31 mouse cellular contexts compared by ENCODE assay signal in the genomic region with DNA sequence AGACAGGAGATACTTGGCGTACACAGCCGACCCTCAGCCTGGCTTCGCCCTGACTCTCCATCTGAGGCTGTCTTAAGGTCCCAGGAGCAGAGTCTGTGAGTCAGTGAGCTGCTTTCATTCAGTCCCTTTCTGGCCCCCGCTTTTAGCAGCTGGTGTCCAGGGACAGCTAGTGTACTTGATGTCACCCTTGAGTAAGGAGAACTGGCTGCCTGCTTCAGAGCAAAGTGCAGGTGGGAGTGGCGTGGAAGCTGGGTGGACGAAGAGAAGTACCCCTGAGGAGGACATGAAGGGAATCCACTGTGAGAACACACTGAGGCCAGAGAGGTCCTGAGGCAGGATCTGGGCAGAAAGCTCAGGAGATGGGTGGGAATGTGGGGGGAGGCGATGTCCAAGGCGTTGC. TPM values are rescaled to one million over a fixed set of nuclear protein-coding genes. Genes with fewer than 3 reads are reported as not detected.
DNase-seq lines count a peak whose midpoint lies in the region; ATAC-seq and TF ChIP-seq lines count a peak whose summit lies in the region.
"Had no signal": no experiment of that assay in that cellular context is flagged by ENCODE, and none has a peak within 500 bp of the region (broad histone marks: within the 10 kb centered on the region; RNA-seq: fewer than 3 reads in every experiment).

No protein-coding gene starts in this region.

- ATAC-seq in heart, embryonic 13.5 days (ENCODE audit: extremely low read depth, insufficient number of reproducible peaks, low FRiP score, low TSS enrichment): no peak
- no peak for ATAC-seq in erythroid progenitor cell, adult 5-6 weeks (replicated peaks; ENCODE audit: low FRiP score, poor library complexity, severe bottlenecking)
- ATAC-seq: forebrain, embryonic 13.5 days; hindbrain, postnatal 0 days; intestine, embryonic 15.5 days; midbrain, embryonic 16.5 days had no signal

- TF ChIP-seq CTCF in layer of hippocampus, adult 2 months (conservative IDR thresholded peaks at IDR 0.05): no peak

- H3K4me3 ChIP-seq in heart, embryonic 13.5 days: no peak overlapping the region
- H3K4me3 ChIP-seq in layer of hippocampus, adult 2 months: peak overlapping the region; percentile 70
- H3K4me3 ChIP-seq in myocyte: peak overlapping the region; percentile 72
- H3K4me3 ChIP-seq: embryonic facial prominence, embryonic 13.5 days; forebrain, embryonic 13.5 days; heart, embryonic 15.5 days; hindbrain, embryonic 12.5 days; intestine, embryonic 15.5 days; liver, embryonic 15.5 days; neural tube, embryonic 12.5 days had no signal

- peaks cover 54% of the 10 kb centered on the region for H3K4me1 ChIP-seq in heart, embryonic 13.5 days
- H3K4me1 ChIP-seq: liver, embryonic 15.5 days had no signal

- peaks cover 37% of the 10 kb centered on the region for H3K79me2 ChIP-seq in myocyte (ENCODE audit: control insufficient read depth, insufficient read depth)

- H3K9ac ChIP-seq in heart, embryonic 13.5 days: 0 out of 2 replicates have a peak overlapping the region, but pooled peaks have one; percentile 30
- H3K9ac ChIP-seq: embryonic facial prominence, embryonic 13.5 days; forebrain, embryonic 13.5 days; heart, embryonic 15.5 days; hindbrain, embryonic 12.5 days; intestine, embryonic 15.5 days; liver, embryonic 15.5 days; lung, embryonic 14.5 days; neural tube, embryonic 12.5 days had no signal

- H3K9me3 ChIP-seq in heart, embryonic 13.5 days: no peaks in the 10 kb centered on the region
- H3K9me3 ChIP-seq: embryonic facial prominence, embryonic 13.5 days; forebrain, embryonic 13.5 days; heart, embryonic 15.5 days; hindbrain, embryonic 12.5 days; intestine, embryonic 15.5 days; liver, embryonic 15.5 days; neural tube, embryonic 12.5 days had no signal

- H3K27me3 ChIP-seq in heart, embryonic 13.5 days (replicated peaks): peaks cover 56% of the 10 kb centered on the region
- peaks cover 4% of the 10 kb centered on the region for H3K27me3 ChIP-seq in myocyte (ENCODE audit: control insufficient read depth, insufficient read depth, insufficient read length)

- H3K36me3 ChIP-seq in heart, embryonic 13.5 days: no peaks in the 10 kb centered on the region
- H3K36me3 ChIP-seq in myocyte (ENCODE audit: control insufficient read depth, insufficient read depth): no peaks in the 10 kb centered on the region
- H3K36me3 ChIP-seq: embryonic facial prominence, embryonic 13.5 days; heart, embryonic 15.5 days; hindbrain, embryonic 12.5 days; intestine, embryonic 15.5 days; liver, embryonic 15.5 days; neural tube, embryonic 12.5 days had no signal

- H3ac ChIP-seq in myocyte (ENCODE audit: control insufficient read depth, insufficient read length): no peak overlapping the region

- 82% methylated on average over 8 of the region's 8 CpGs for WGBS in heart, embryonic 13.5 days

- DNase-seq in adrenal gland, postnatal 14 days: peak; percentile 11
- DNase-seq in adrenal gland, adult 2 months: no peak
- no peak for DNase-seq in heart, adult 9 months (ENCODE audit: low spot score in 2 of 2)
- no peak for DNase-seq in layer of hippocampus, adult 2 months (ENCODE audit: low spot score in 2 of 2)
- no peak for DNase-seq in layer of hippocampus, postnatal 36 days
- DNase-seq: adrenal gland, postnatal 10 days; cerebellum, adult 11-12 months; cerebellum, adult 9-11 months; gastrocnemius, postnatal 14 days; heart, adult 18-20 months; heart, postnatal 36 days; left cerebral cortex, postnatal 4 days; lung, embryonic 14.5 days; lung, postnatal 14 days; right cerebral cortex, postnatal 4 days; thymus, adult 2 months; thymus, postnatal 36 days had no signal

- H3K4me2 ChIP-seq in heart, embryonic 13.5 days: peak overlapping the region; percentile 96
- peak overlapping the region; percentile 82 for H3K4me2 ChIP-seq in myocyte (ENCODE audit: low read depth)
- H3K4me2 ChIP-seq: embryonic facial prominence, embryonic 13.5 days; forebrain, embryonic 13.5 days; heart, embryonic 15.5 days; hindbrain, embryonic 12.5 days; intestine, embryonic 15.5 days; liver, embryonic 15.5 days; lung, embryonic 14.5 days; neural tube, embryonic 12.5 days had no signal

- no peak for TF ChIP-seq POLR2A in myocyte (IDR thresholded peaks at IDR 0.05; ENCODE audit: insufficient read length, low read depth)

- H3K27ac ChIP-seq in heart, embryonic 13.5 days (replicated peaks): no peak overlapping the region
- H3K27ac ChIP-seq in layer of hippocampus, adult 2 months: peak overlapping the region; percentile 91; the same call in 1 of the 2 replicates
- H3K27ac ChIP-seq: embryonic facial prominence, embryonic 13.5 days; forebrain, embryonic 13.5 days; heart, embryonic 15.5 days; hindbrain, embryonic 12.5 days; hindbrain, postnatal 0 days; intestine, embryonic 15.5 days; kidney, postnatal 0 days; liver, embryonic 15.5 days; neural tube, embryonic 12.5 days had no signal

TF ChIP-seq in myocyte, 11 proteins besides CTCF, POLR2A, EP300 and RAD21:
- TF ChIP-seq TCF12 (IDR thresholded peaks at IDR 0.05; ENCODE audit: insufficient read depth, poor library complexity, severe bottlenecking) (no peak), MYOD1 (IDR thresholded peaks at IDR 0.05; ENCODE audit: control insufficient read depth in 1 of 3, insufficient read length in 2 of 3, low read depth in 2 of 3) (no peak), SRF (IDR thresholded peaks at IDR 0.05; ENCODE audit: control insufficient read depth, insufficient read length, low read depth) (no peak), USF1 (IDR thresholded peaks at IDR 0.05; ENCODE audit: low read depth) (no peak), MAX (IDR thresholded peaks at IDR 0.05; ENCODE audit: low read depth) (no peak), TCF3 (IDR thresholded peaks at IDR 0.05; ENCODE audit: insufficient read length, low read depth) (no peak), CEBPB (IDR thresholded peaks at IDR 0.05; ENCODE audit: insufficient read depth, poor library complexity, severe bottlenecking) (no peak), MYOG (IDR thresholded peaks at IDR 0.05; ENCODE audit: control insufficient read depth in 1 of 3, insufficient read depth in 1 of 3, insufficient read length in 2 of 3, low read depth in 2 of 3) (no peak), REST (IDR thresholded peaks at IDR 0.05; ENCODE audit: insufficient read depth, insufficient read length) (no peak)

RNA-seq across cellular contexts. Expression of a gene that starts 3.0 kb away (rescaled TPM):
- total RNA-seq in adrenal gland, postnatal 14 days (2021): 77.0 and 81.6 TPM in 2 replicates
- 10 to 100 TPM; 34.5 to 87.0 TPM for total RNA-seq in adrenal gland, adult 2 months (2021)
- polyA plus RNA-seq in adrenal gland, adult 2 months (2012; rRNA removed): 90.6 and 134 TPM in 2 replicates
- 52.9 and 65.4 TPM in 2 replicates for polyA plus RNA-seq in heart, embryonic 13.5 days (2015; fragmentation: Nextera tagmentation; extraction: Ambion mirVana)
- 100 to 1,000 TPM; 239 to 255 TPM for total RNA-seq in layer of hippocampus, adult 2 months (2021)
- 100 to 1,000 TPM; 221 to 291 TPM for total RNA-seq in layer of hippocampus, postnatal 36 days (2021)
- 176 TPM for polyA plus RNA-seq in myocyte (2012; fragmentation: generic; extraction: Trizol)
- not detected in 2 replicates for total RNA-seq in erythroid progenitor cell, adult 5-6 weeks (2015; ENCODE audit: low replicate concordance)
- not detected in 2 replicates for total RNA-seq in erythroid progenitor cell, adult 5-6 weeks (2017; ENCODE audit: low replicate concordance)
- total RNA-seq: CH12.LX had no signal

Comparison
In these comparisons a context has a peak if more than half of its experiments do, and no peak if none do; other contexts are left out.
1. RNA of a gene that starts 3.0 kb away (total RNA-seq): 221 to 291 TPM in layer of hippocampus, postnatal 36 days, 239 to 255 TPM in layer of hippocampus, adult 2 months, 34.5 to 87.0 TPM in adrenal gland, adult 2 months and 77.0 to 81.6 TPM in adrenal gland, postnatal 14 days; not detected in erythroid progenitor cell, adult 5-6 weeks; every median in the first group is over 10 times any median in the second.